Mouse (Mus musculus) olfactory bulb, adult 2 months (tissue): Measurements from ENCODE around the gene Rufy1. TPM values are rescaled to one million over a fixed set of nuclear protein-coding genes. Genes with fewer than 3 reads are reported as not detected.

Experiments used
- H3K27ac ChIP-seq: fragments of 200-500 bp; 2 replicates; pipeline ENCODE4 v1.5.1; 2012; ENCODE audit warnings: low read depth, low read length; ENCODE audit not compliant: insufficient read depth
- H3K4me1 ChIP-seq: fragments of 200-500 bp; 2 replicates; pipeline ENCODE4 v1.6.1; 2012; ENCODE audit warnings: low read length; ENCODE audit not compliant: control insufficient read depth, insufficient read depth
- H3K4me3 ChIP-seq: fragments of 200-500 bp; 2 replicates; pipeline ENCODE4 v1.5.1; 2012; ENCODE audit warnings: mild to moderate bottlenecking, low read depth, low read length, moderate library complexity; ENCODE audit not compliant: insufficient read depth
- CTCF ChIP-seq: fragments of 200-500 bp; IDR thresholded peaks from 2 replicates; pipeline ENCODE4 v1.5.1; 2012; ENCODE audit warnings: low read depth, mild to moderate bottlenecking, low read length, moderate library complexity; ENCODE audit not compliant: insufficient read depth
- POLR2A ChIP-seq: fragments of 200-500 bp; IDR thresholded peaks from 2 replicates; pipeline ENCODE4 v1.6.1; 2012; ENCODE audit warnings: mild to moderate bottlenecking, low read depth, low read length, moderate library complexity; ENCODE audit not compliant: insufficient read depth
- WGBS: fragments of 180-500 bp; shearing (Covaris S2); methylation state at CpG from one replicate; pipeline ENCODE4 v1.1.7; 2018; 5-methylcytosine and 5-hydroxymethylcytosine counted together
- polyA plus RNA-seq: library from polyadenylated mRNA; stranded (reverse); fragments of >200 nt; gene quantifications from 2 replicates; pipeline ENCODE4 v1.2.4, GENCODE M21; 2012; ENCODE audit warnings: low replicate concordance; ENCODE audit not compliant: missing spikeins, insufficient read depth, insufficient read length

The Rufy1 gene
- polyA plus RNA-seq, 1 experiment: not detected

DNA sequence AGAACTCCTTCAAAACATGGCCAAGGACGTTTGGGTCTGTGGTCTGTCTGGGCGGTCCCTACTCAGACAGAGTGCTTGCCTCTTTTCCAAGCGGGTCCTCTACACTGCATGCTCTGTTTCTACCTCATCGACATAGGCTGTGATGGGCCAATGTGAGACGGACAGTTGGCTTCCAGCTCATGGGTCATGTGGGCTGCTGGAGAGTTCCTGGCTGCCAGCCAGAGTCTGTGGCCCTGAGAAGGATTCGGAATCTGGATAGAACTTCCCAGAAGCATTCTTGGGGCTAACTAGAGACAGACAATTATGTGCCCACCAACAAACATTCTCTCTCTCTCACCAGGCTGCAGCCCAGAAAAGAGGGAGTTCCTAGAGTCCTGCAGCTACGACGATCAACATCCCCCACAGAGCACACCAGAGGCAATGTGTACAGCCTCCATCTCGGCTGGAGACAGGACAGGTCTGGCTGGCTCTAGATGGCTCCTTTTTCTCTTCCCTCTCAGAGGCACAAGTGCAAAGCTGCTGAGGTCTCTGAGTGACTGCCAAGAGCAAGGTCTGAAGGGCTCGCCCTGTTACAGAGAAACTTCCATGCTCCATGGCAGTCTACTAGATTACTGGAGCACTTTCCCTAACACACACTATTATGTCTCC lies 27.4 kb downstream of the Rufy1 start:
- 35% methylated on average over 10 of the region's 10 CpGs for WGBS
- H3K27ac ChIP-seq: no peak overlapping the region
- TF ChIP-seq POLR2A (no peak), CTCF (no peak)

DNA sequence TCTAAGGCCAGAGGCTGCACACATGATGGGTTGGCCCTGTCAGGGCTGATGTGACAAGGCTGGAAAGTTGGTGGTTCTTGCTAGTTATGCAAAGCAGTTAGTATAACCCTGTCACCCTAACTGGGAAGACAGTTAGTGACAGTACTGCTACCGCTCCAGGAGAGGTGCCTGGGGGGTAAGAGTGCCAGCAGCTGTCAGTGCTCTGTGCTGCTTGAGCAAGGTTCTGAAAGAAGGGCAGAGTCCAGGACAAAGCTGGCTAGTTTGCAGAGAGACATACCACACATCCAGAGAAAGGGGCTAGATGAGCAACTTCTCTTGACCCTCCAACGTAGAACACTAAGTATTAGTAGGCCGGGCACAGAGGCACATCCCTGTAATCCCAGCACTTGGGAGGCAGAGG lies 28.4 kb downstream of the Rufy1 start:
- WGBS: 96% methylated on average over 3 of the region's 3 CpGs

More for the DNA sequence above, 27.4 kb downstream of the Rufy1 start:
- H3K4me1 ChIP-seq: no peaks in the 10 kb centered on the region
- no peak overlapping the region for H3K4me3 ChIP-seq

DNA sequence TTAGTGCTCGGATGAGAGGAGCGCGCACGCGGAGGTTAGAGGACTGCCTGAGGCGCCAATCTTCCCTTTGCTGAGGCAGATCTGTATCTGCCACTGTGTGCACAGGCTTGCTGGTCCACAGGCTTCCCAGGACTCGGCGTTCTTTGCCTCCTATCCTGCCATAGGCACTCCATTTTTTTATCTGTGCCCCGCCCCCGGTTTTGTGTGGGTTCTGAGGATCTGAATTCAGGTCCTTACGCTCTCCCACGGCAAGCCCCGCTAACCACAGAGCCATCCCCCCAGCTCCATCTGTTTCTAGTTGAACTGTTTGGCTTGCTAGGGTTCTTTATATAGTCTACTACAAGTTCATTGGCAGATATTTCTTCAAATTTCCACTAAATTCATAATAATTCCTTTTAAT lies 32.1 kb downstream of the Rufy1 start:
- TF ChIP-seq CTCF: no peak
- TF ChIP-seq POLR2A: no peak
- 89% methylated on average over 13 of the region's 13 CpGs for WGBS

More for the DNA sequence above, 28.4 kb downstream of the Rufy1 start:
- no peak for TF ChIP-seq CTCF
- TF ChIP-seq POLR2A: no peak
- no peak overlapping the region for H3K27ac ChIP-seq
- no peaks in the 10 kb centered on the region for H3K4me1 ChIP-seq
- no peak overlapping the region for H3K4me3 ChIP-seq

DNA sequence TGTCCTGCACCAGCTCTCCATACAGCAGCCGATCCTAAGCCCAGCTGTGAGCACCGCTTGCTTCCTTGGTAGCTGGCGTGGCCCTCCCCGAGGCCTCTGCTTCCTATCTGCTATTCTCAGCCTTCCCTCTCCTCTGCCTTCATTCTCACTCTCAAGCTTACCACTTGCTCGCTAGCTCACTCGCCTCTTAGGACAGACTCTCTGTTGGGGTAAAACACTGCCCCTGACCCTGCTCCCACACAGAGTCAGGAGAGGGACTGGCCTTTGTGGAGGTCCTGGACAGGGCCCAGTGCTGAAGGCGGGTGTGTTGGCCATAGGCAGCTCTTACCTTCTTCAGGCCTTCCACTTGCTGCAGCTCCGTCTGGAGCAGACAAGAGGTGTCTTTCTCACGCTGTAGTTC lies 33.6 kb downstream of the Rufy1 start:
- WGBS: 87% methylated on average over 9 of the region's 9 CpGs
- no peak overlapping the region for H3K4me3 ChIP-seq
- no peak overlapping the region for H3K27ac ChIP-seq
- TF ChIP-seq CTCF (no peak), POLR2A (no peak)
- no peaks in the 10 kb centered on the region for H3K4me1 ChIP-seq

More for the DNA sequence above, 32.1 kb downstream of the Rufy1 start:
- H3K4me3 ChIP-seq: no peak overlapping the region
- H3K4me1 ChIP-seq: no peaks in the 10 kb centered on the region
- no peak overlapping the region for H3K27ac ChIP-seq

DNA sequence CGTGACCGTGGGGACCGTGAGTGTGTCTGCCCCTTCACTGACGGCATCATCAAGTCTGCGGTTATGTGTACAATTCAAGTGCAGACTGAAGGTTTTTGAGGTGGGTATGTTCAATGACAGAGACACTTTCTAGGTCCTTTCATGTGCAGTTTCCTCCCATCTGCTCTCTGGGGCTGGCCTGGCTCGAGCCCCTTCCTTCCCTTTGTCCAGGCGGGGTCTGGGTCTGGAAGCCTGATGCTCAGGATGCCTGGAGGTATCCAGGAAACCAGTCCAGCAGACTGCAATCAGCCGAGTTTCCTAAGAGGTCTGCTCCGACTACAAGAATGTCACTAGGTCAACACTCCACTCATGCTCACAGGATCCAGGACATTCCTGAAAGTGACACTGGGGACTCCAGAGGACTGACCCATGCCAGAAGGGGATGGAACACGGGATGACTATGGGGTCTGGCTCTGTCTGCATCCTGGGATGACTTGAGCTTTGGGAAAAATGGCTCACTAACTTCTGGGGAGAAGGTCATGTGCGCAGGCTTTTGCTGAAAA lies 34.1 kb downstream of the Rufy1 start:
- H3K4me3 ChIP-seq: no peak overlapping the region
- H3K4me1 ChIP-seq: no peaks in the 10 kb centered on the region
- 87% methylated on average over 11 of the region's 11 CpGs for WGBS
- H3K27ac ChIP-seq: no peak overlapping the region
- no peak for TF ChIP-seq POLR2A
- no peak for TF ChIP-seq CTCF

DNA sequence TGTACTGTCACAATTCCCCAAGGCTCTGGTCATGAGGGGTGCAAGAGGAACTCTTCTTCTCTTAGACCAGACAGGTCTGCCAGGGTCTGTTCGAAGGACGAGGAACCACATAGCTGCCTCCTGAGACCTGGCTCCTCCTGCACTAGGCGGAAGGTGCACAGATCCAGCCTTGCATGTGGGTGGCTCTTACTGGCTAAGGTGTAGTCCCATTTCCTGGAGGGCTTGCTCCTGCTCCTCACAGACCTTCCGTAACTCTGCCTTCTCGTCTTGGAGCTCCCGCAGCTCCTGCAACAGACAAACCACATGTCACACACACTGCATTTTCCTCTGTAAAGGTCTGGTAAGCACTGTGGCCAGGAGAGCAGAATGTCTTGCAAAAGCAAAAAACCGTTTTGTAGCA lies 36.2 kb downstream of the Rufy1 start:
- no peaks in the 10 kb centered on the region for H3K4me1 ChIP-seq
- WGBS: 90% methylated on average over 7 of the region's 7 CpGs
- no peak overlapping the region for H3K27ac ChIP-seq
- no peak overlapping the region for H3K4me3 ChIP-seq
- TF ChIP-seq POLR2A: no peak
- TF ChIP-seq CTCF: no peak

DNA sequence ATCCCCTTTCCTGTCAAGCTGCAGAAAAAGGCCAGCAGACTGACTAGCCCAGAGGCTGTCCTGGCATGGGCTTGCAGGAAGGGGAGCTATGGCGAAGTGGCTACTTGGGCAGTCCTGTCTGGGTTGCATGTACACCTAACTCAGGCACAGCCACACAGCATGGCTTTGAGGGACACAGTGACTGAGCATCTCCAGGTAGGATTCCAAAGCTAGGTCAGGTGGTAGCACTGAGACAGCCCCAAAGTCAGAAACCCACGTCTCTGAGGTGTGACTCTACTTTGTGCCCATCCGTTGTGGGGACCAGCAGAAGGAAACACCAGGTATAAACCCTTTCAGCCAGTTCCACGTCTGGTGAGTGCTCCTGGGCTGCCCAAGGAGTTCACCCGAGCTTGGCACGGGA lies 37.6 kb downstream of the Rufy1 start:
- no peaks in the 10 kb centered on the region for H3K4me1 ChIP-seq
- 84% methylated on average over 6 of the region's 6 CpGs for WGBS
- no peak for TF ChIP-seq POLR2A
- TF ChIP-seq CTCF: no peak
- H3K27ac ChIP-seq: no peak overlapping the region
- H3K4me3 ChIP-seq: no peak overlapping the region

DNA sequence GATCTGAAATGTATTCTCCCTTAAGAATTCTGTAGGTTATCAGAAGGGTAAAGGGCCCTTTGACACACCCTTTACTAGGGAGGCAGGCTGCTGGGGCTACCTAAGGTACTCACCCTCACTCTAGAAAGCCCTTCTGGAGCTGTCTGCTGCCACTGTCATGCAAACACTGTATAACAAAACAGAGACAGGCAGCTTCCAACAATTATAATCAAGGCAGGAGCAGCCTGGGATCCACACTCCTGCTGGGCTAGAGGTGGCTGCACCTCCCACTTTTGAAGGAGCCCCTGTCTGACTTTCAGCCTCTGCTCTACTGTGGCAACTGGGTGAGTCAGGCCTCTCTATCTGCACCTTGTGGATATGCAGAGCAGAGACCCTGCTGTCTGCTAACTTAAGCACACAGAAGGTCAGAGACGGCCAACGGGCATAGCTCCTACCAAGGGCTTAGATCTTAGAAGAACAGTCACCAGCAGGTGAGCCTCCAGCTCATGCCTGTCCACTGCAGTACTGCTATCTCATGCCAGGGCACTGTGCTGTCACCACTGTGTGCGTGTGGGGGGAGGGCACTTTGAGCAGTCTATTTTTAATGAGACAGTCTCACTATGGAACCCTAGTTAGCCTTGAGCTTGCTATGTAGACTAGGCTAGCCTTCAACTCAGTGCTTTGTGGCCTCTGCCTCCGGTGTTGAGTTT lies 39.5 kb downstream of the Rufy1 start:
- Histone ChIP-seq H3K4me1 (no peaks in the 10 kb centered on the region), H3K4me3 (no peak overlapping the region), H3K27ac (no peak overlapping the region)
- 77% methylated on average over 4 of the region's 4 CpGs for WGBS
- TF ChIP-seq POLR2A: no peak
- no peak for TF ChIP-seq CTCF

DNA sequence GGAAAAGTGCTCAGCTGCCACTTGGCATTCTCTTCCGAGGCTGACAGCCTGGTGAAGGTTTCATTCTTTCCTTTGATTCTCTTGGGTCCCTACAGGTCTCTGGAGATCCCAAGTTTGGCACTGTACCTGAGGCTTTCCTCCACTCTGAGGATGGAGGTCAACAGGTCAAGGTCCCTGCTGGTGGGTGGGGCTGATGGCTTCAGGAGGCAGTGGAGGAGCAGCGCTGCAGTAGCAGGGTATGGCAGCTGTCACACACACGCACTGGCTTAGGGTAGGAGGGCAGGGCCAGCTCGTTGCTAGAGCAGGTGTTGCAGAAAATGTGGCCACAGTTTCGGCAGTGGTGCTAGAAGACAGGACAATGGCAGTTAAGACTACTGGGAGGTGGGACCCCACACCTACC lies 41.3 kb downstream of the Rufy1 start:
- no peak for TF ChIP-seq CTCF
- no peak for TF ChIP-seq POLR2A
- Histone ChIP-seq H3K4me3 (no peak overlapping the region), H3K27ac (no peak overlapping the region), H3K4me1 (no peaks in the 10 kb centered on the region)
- 73% methylated on average over 5 of the region's 5 CpGs for WGBS
